Mouse (Mus musculus) olfactory bulb, adult 2 months (tissue): ENCODE measurements around the gene Ccdc57.

Source experiments
- CTCF ChIP-seq: fragments of 200-500 bp; IDR thresholded peaks from 2 replicates; pipeline ENCODE4 v1.5.1; 2012; ENCODE audit warnings: low read depth, mild to moderate bottlenecking, low read length, moderate library complexity; ENCODE audit not compliant: insufficient read depth
- POLR2A ChIP-seq: fragments of 200-500 bp; IDR thresholded peaks from 2 replicates; pipeline ENCODE4 v1.6.1; 2012; ENCODE audit warnings: mild to moderate bottlenecking, low read depth, low read length, moderate library complexity; ENCODE audit not compliant: insufficient read depth

DNA sequence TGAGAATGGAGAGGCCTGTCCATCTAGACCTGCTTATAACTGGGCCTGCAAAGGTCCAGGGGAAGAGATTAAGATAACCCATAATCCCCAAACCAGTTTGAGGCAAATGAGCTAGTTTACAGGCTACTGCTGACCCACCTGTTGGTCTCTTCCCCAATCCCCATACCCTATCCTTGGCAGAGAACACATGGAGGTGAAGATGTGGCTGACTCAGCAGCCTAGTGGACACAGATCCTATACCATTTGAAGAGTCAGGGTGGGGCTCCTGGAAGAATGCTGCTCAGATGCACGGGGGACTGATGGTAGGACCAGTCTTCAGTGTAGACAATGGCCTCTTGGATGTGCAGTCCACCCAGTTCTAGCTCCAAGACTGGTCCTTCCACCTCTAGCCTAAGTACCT is 27.6 kb upstream of the Ccdc57 start:
- TF ChIP-seq POLR2A = no peak
- TF ChIP-seq CTCF = no peak
